Mouse (Mus musculus): ENCODE data around the gene Bglap3.
A peak's percentile ranks its signal among the peaks of the same experiment; 100 is the strongest.

Bglap3 gene

GRCm38 (mm10) chr3:88335436-88336053, 37.0 kb downstream of the Bglap3 start:
- no peak for DNase-seq (ENCODE audit: low spot score)

DNA sequence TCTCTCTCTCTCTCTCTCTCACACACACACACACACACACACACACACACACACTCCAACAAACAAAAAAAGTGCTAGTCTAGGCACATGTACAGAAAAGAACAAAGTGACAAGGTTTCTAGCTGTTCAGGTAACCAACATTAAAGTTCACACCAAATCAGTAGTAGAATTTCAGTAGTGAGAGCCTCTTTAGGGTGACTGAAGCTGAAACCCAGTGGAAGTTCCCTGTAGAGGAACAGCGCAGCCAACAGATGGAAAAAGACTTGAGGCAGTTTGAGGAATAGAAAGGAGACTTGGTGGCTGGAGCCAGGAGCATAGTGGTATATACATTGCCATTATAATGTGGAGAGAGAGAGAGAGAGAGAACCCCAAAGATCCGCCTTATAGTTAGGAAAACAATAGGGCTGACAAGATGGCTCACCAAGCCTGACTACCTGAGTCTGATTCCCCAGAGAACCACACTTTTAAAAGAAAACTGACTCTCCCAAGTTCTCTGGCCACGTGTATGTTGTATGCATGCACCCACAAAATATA, 37.6 kb downstream of the Bglap3 start:
- DNase-seq (ENCODE audit: low spot score), result no peak

DNA sequence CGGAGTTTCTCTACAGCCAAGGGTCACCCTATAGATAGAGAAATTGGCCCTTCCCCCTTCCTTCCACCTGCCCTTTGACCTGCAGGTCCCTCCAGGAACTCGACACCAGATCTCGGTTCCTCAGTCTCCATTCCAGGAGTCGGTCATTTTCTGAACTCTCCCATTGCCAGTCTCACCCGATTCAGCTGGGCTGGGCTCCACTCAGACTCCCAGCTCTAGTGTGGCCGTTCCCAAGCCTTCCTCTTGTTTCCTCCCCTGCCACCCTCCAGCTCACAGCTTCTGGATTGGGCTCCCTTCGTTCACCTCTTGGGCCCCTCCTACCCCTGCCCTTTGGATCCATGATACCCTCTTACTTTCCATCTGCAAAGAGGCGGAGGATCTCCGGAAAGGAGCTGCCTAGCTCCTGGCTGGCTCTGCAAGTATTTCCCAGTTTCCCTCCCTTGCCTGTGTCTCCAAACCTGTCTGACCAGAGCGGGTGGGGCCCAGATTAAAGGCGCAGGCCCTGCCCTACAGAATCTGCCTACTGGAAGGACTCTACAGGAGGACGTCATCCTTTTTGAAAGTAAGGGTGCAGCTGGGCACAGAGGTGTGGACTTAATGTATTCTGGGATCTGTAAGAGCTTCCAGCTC, 38.4 kb downstream of the Bglap3 start:
- DNase-seq (ENCODE audit: low spot score), result peak; percentile 52

- DNase-seq (ENCODE audit: low spot score), result peak; percentile 56
These were observed 41.3 kb downstream of the Bglap3 start for GRCm38 (mm10) chr3:88331282-88331681.

- no peak for DNase-seq (ENCODE audit: low spot score)
These were observed 43.6 kb downstream of the Bglap3 start for GRCm38 (mm10) chr3:88328956-88329355.

DNA sequence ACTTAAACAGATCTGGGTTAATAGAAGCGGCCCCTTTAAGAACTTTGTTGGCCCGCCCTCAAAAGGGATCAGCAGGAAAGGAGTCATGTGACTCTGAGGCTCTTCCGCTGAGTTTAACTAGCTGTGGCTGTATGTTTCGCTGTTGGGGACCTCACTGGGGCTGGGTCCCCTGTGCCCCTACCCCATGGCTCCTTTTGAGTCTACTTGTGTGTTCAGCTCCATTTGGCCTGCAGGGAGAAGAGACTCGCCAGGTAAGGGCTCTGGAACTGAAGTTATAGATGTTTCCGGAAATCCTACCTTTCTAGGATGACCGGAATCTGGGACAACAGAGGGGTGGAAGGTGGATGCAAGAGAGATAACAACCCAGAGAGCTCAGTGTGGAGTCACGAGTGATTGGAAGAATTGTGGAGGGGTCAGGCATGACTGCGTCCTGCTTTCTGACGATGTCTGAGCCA, 47.6 kb downstream of the Bglap3 start, which contains the start of gene Glmp:
Glmp (plus strand) TSS at position 73 of the 455 bp plus-strand sequence.
- DNase-seq (ENCODE audit: low spot score), result peak; percentile 66

Data from lung, postnatal 25 days (tissue).